Mouse (Mus musculus) monocyte, adult 2 months (primary cell): Measurements from ENCODE around the gene Sept14.

Experiments used
- DNase-seq, 2 experiments: peaks; one replicate each; pipeline ENCODE4 v3.0.0; 2022; ENCODE audit warnings: low spot score in 2 of 2, low read depth in 1 of 2

Sept14 gene

GRCm38 (mm10) chr5:129669453-129670035 lies 38.8 kb downstream of the Sept14 start:
- DNase-seq = no peak

GRCm38 (mm10) chr5:129667851-129668250 lies 40.5 kb downstream of the Sept14 start:
- no peak for DNase-seq

- no peak for DNase-seq
Measured at GRCm38 (mm10) chr5:129666271-129666909, 41.9 kb downstream of the Sept14 start.

GRCm38 (mm10) chr5:129664090-129664489 lies 44.2 kb downstream of the Sept14 start:
- no peak for DNase-seq

- DNase-seq = no peak
Measured at GRCm38 (mm10) chr5:129657931-129658330, 50.4 kb downstream of the Sept14 start.

GRCm38 (mm10) chr5:129657016-129657415 lies 51.3 kb downstream of the Sept14 start:
- DNase-seq = no peak

GRCm38 (mm10) chr5:129650858-129651257 lies 57.5 kb downstream of the Sept14 start:
- DNase-seq = no peak
